Mouse (Mus musculus) urinary bladder, postnatal 14 days (tissue): ENCODE data around the gene Srsf2.

Experiments used
- DNase-seq: peaks from one replicate; pipeline ENCODE4 v3.0.0; 2021; ENCODE audit warnings: low spot score

Srsf2 gene

DNA sequence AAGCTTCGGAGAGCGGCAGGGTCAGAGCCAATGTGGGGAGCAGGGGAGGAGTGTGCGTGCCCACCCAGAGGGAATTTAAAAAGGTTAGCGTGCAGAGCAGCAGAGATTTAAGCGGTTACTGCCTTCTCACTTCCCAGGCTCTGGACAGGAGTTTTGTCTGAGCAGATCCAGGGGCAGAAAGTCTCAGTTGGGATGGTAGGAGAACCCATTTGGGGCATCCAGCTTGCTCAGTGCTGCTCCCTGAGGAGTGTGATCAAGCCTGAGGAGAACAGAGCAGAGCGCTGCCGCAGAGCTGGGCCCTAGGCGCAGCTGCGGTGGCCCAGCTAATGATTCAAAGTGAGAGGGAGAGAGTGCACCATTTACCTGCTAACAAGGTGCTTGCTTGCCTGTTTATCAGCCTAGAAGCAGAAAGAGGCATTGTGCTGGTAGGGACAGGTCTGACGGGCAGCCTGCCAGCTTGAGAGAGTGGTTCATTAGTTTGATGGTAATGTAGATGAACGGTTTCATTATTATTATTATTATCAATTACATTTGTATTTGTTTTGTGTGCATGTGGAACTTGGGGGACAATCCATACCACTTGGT, 44.0 kb downstream of the Srsf2 start:
- DNase-seq, result no peak

DNA sequence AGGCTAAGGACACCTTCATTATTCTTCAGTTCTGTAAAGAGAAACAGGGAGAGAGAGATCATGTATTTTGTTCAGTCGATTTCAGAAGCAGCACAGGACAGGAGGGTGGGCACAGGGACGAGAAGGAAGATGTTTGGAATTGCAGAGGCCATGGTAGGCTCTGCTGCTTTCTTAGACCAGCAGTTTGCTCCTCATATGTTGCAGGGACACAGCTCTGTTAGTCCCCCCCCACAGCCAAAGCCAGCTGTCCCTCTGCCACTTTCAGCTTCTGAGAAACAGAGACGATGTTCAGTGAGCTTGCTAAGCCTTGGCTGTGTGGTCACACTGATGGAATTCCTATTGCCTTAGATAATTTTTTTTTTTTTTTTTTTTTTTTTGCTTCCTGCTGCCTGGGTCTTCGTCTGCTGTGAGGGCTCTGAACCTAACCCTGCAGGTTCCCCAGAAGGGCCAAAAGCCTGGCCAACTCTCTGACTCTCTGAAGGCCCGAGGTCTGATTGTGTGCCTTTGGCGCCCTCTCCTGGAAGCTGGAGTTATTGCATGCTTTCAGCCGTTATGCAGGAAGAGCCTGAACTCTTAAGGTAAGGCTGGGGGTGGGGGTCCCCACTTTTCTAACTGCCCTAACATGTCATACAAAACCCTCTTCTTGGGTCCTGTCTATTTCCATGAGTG, 44.8 kb downstream of the Srsf2 start:
- peak; percentile 85 for DNase-seq

DNA sequence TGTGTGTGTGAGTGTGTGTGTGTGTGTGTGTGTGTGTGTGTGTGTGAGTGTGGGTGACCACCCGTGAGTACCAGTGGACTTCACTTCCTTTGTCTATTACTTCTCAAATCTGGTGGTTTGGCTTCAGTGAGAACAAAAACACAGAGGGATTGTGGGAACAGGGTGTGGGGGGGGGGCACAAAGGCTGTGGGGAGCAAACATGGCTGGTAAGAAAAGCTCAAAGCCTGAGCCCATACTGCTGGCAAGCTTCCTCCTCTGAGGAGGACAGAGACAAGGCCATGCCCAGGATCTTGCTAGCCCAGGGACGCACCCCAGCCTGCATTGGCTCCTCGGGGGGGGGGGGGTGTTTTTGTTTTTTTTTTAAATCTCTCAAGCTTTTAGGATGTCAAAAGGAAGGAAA, 45.4 kb downstream of the Srsf2 start:
- no peak for DNase-seq

GRCm38 (mm10) chr11:116807116-116807515, 45.8 kb downstream of the Srsf2 start:
- no peak for DNase-seq

DNA sequence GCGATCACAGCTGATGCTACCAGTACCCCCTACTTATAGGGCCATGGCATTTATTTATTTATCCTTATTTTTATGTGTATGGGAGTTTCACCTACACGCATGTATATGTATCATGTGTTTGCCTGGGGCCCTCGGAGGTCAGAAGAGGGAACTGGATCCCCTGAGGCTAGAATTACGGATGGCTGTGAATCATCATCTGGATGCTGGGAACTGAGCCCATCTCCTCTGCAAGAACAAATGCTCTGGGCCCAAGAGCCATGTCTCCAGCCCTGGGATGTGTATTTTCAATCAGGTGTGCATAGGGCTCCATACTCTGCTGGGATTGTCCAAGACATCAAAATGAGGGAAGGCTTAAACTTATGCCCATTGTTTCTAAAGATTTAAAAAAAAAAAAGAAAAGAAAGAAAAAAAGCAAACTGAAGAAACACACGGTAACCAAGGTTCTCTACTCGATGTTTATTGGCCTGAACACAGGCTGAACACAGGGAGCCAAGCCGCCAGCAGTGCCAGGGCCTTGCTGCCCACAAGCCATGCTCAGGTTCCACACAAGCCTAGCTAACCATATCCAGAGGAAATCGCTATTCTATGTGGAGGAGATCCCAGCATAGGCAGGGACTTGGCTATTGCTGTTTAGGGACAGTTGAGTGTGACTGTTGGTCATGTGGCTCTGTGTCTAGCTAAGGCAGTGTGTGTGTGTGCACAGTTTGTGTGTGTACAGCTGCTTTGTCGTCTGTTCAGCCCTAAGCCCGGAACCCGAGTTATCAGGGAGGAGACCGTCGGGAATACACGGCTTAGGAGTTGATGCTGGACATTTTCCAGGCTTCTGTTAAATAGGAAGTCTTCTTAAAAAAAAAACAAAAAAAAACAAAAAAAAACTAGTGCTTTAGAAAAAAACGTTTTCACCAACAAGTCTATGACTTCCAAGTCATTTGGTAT, 46.5 kb downstream of the Srsf2 start:
- no peak for DNase-seq

GRCm38 (mm10) chr11:116802709-116803108, 50.2 kb downstream of the Srsf2 start:
- DNase-seq, result no peak

GRCm38 (mm10) chr11:116801106-116801505, 51.8 kb downstream of the Srsf2 start:
- DNase-seq, result no peak
